Mouse (Mus musculus): ENCODE measurements at regions not wholly inside any gene's neighbourhood (a gene's known extent, or its start where the extent isn't known, plus 50 kb on each side); places are given as distances from the start of the nearest gene placed in this dataset.

GRCm38 (mm10) chr6:7473730-7474129 is 80.9 kb upstream of the Tac1 start:
- no peak for DNase-seq (ENCODE audit: low spot score in 2 of 2)

- DNase-seq (ENCODE audit: low spot score in 2 of 2) = no peak
Observed at GRCm38 (mm10) chr6:7476907-7477306, 77.8 kb upstream of the Tac1 start.

GRCm38 (mm10) chr6:7494299-7494698 is 60.4 kb upstream of the Tac1 start:
- DNase-seq (ENCODE audit: low spot score in 2 of 2) = no peak

GRCm38 (mm10) chr6:7496766-7497165 is 57.9 kb upstream of the Tac1 start:
- DNase-seq (ENCODE audit: low spot score in 2 of 2) = no peak

Data from left cerebral cortex, adult 8-10 months (tissue).